Mouse (Mus musculus) spleen, adult 18-20 months (tissue): Measurements from ENCODE around the gene Tgfbr3.

Experiments used
- DNase-seq, 2 experiments: peaks; one replicate each; pipeline ENCODE4 v3.0.0; 2022; ENCODE audit warnings: mixed read lengths in 2 of 2

Gene Tgfbr3

DNA sequence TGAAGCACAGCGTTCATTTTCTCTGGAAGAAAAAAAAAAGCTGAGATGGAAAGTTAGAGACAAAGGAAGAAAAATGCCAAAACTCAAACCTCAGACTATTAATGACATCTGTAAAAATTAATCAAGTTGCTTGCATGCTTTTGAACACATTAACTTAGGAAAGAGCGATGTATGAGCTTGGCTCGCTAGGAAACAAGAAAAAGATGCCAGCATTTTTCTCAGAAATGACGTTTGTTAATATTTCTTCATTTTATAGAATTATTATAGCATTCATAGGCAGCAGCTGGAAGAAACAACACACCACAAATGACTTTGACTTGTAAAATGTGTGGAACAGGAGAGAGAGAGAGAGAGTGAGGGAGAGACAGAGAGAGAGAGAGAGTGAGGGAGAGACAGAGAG lies 187.7 kb downstream of the Tgfbr3 start:
- DNase-seq: no peak

DNA sequence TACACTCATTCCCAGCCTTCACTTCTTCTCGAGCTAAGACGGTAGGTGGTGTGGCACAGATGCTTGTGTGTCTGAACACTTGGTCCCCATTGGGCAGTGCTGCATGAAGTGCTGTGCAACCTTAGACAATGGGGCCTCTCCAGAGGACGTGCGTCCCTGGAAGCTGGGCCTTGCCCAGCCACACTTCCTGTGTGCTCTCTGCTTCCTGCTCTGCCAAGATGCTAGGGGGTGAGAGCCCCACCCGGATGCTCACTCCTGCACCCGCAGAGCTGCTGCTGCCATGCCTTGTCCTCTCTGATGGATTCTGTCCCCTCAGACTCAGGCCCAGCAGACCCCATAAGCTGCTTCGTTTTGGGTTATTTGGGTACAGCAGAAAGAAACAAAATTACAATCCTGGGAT lies 188.3 kb downstream of the Tgfbr3 start:
- DNase-seq: no peak

DNA sequence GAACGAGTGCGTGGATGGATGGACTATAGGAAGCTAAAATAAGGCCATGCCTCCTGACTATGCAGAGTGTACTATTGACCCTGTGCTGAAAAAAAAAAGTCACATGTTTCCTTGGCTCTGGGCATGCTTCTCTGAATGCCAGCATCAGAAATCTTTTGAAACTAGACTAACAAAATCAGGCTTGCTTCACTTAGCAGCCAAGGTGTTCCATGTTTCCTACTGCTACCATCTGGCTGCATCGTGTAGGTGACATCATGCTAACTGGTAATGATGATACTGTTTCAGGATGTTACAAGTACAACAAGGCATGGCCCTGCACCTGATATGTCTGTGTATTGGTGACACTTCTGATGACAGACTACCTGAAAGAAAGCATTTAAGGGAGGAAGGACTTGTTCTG lies 189.8 kb downstream of the Tgfbr3 start:
- no peak for DNase-seq

- no peak for DNase-seq
Observed at GRCm38 (mm10) chr5:107099076-107099475, 190.4 kb downstream of the Tgfbr3 start.

- no peak for DNase-seq
Observed at GRCm38 (mm10) chr5:107098007-107098406, 191.4 kb downstream of the Tgfbr3 start.

- DNase-seq: no peak
Observed at GRCm38 (mm10) chr5:107097314-107097713, 192.1 kb downstream of the Tgfbr3 start.

GRCm38 (mm10) chr5:107094233-107094632 lies 195.2 kb downstream of the Tgfbr3 start:
- DNase-seq: no peak

- no peak for DNase-seq
Observed at GRCm38 (mm10) chr5:107093253-107093652, 196.2 kb downstream of the Tgfbr3 start.

DNA sequence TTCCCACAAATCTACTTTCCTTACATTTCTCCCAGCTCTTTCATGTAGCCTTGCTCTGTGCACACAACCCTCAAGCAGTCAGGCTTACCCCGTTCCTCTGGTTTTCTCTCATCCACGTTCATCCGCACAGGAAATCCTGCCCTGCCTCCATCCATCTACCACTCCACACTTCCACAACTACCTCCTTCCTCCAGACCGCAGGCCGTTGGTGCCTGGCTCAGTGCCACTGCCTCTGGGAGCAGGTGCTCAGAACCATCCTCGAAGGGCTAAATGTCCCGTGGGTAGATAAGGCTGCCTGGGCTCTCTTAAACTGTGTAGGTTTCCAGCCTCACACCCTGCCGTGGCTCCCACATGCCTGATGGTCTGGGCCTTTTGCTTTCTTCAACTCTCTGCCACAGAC lies 197.3 kb downstream of the Tgfbr3 start:
- no peak for DNase-seq

GRCm38 (mm10) chr5:107089966-107090365 lies 199.5 kb downstream of the Tgfbr3 start:
- no peak for DNase-seq

- peak in 1 of 2 experiments; percentile 36 for DNase-seq
Observed at GRCm38 (mm10) chr5:107087829-107088808, 201.3 kb downstream of the Tgfbr3 start.

GRCm38 (mm10) chr5:107087291-107087690 lies 202.1 kb downstream of the Tgfbr3 start:
- peak; percentile 8 to 16 for DNase-seq

- no peak for DNase-seq
Observed at GRCm38 (mm10) chr5:107086166-107086565, 203.3 kb downstream of the Tgfbr3 start.

GRCm38 (mm10) chr5:107084431-107084830 lies 205.0 kb downstream of the Tgfbr3 start:
- no peak for DNase-seq

- DNase-seq: no peak
Observed at GRCm38 (mm10) chr5:107082011-107082410, 207.4 kb downstream of the Tgfbr3 start.

DNA sequence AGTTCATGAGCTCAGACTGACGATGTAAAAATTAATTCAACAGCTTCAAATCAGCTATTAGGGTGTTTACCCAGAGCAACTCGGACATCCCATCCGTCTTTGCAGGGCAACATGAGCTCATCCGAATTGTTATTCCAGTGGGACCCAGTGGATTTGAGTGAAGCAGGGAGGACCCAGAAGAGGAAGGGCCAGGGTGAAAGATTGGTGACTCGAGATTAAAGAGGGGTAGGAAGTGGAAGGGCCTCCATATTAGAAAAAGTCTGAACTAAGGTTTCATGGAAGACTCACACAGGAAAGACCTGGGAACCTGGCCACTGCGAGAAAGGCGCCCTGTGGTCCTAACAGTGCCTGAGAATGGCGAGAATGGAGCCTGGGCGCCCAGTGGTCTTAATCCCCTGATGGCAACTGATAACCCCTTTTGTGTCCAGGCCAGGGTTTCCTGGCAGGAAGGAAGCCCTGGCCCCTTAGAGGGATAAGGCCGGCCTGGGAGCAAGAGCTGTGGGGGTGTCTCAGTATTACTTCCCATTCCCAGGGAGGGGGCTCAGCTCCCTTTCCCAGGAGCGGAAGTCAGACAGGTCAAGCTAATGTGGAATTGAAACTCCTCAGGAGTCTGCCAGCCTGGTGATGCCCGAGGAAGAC lies 208.3 kb downstream of the Tgfbr3 start:
- no peak for DNase-seq

DNA sequence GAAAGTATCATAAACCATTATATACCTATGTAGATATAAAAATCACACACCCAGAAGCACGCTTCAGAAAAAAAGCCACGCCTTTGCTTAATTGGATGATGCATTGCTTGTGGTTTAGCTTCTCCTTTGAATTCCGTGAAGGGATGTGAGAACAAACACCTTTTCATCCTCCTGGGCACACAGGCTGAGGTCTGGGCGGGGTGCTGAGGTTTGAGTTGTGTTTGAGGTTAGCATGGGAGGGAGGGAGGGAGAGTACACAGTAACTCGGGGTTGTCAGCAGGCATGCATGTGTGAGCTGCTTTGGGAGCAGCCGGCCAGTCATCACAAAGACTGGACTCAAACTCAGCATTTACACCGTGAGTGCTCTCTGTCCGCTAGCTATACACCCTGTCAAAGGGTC lies 209.5 kb downstream of the Tgfbr3 start:
- DNase-seq: no peak

DNA sequence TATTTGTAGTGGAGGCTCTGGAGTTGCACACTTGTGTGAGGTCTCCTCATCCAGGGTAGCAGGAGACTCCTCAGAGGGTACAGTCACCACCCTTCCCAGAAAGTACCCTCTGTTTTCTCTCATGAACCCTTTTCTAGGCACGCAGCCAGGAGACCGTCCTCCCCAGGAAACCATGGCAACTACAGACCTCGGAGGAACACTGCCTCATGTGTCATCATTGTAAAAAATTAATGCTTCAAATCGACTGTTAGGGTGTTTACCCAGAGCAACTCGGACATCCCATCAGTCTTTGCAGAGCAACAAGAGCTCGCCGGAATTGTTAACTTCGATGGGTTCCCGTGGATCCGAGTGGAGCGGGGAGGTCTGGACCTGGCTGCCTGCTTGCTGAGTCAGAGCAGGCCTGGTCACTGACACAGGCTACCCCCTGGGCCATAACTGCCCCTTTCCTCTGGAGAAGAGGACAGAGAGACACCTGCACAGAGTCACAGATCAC lies 210.2 kb downstream of the Tgfbr3 start:
- peak in 1 of 2 experiments; percentile 10 for DNase-seq

GRCm38 (mm10) chr5:107078361-107078760 lies 211.1 kb downstream of the Tgfbr3 start:
- no peak for DNase-seq

DNA sequence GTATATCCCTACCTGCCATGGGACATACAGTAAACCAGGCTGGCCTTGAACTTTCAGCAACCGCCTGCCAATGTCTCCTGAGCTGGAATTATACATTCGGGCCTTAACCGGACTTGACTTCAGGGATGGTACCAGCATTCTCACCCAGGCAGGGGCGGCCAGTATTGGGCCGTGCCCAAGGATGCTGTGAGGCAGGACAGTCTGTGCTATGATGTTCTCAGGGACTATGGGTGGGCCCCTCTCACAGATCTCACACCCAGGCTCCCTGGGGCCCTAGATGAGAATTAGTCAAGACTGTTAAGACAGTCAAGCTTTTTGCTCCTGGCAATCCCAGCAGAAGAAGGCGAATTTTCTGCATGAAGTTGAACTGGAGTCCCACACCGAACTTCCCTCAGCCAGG lies 211.5 kb downstream of the Tgfbr3 start:
- no peak for DNase-seq

GRCm38 (mm10) chr5:107074980-107075583 lies 214.3 kb downstream of the Tgfbr3 start:
- DNase-seq: no peak

GRCm38 (mm10) chr5:107074350-107074749 lies 215.1 kb downstream of the Tgfbr3 start:
- DNase-seq: no peak

- no peak for DNase-seq
Observed at GRCm38 (mm10) chr5:107073536-107073935, 215.9 kb downstream of the Tgfbr3 start.
